Mouse (Mus musculus): Measurements from ENCODE around the gene Wapl.

- TF ChIP-seq CTCF (conservative IDR thresholded peaks at IDR 0.05; ENCODE audit: insufficient read depth, insufficient read length, low read depth, low read length) (no peak), POLR2A (IDR thresholded peaks at IDR 0.05; ENCODE audit: low read depth, low read length) (no peak)
Measured at GRCm38 (mm10) chr14:34712857-34713256, 39.1 kb downstream of the Wapl start.

Measured in kidney, adult 2 months (tissue).